Mouse (Mus musculus) forebrain, embryonic 10.5 days (tissue): ENCODE results near the gene Cul3. TPM values are rescaled to one million over a fixed set of nuclear protein-coding genes. Genes with fewer than 3 reads are reported as not detected.

Experiments
- DNase-seq: peaks from one replicate; pipeline ENCODE4 v3.0.0-alpha.2; 2017; ENCODE audit warnings: low spot score; ENCODE audit errors: extremely low spot score
- H3K27ac ChIP-seq: fragments of 300-500 bp; sonication (generic); 2 replicates; pipeline ENCODE4 v1.5.1; 2016; ENCODE audit warnings: mild to moderate bottlenecking
- H3K27me3 ChIP-seq: fragments of 300-500 bp; sonication (generic); 2 replicates; pipeline ENCODE4 v1.6.1; 2016; ENCODE audit warnings: mild to moderate bottlenecking; ENCODE audit not compliant: poor library complexity, severe bottlenecking
- H3K36me3 ChIP-seq: fragments of 300-500 bp; sonication (generic); replicated peaks from 2 replicates; pipeline ENCODE4 v1.6.1; 2016; ENCODE audit warnings: mild to moderate bottlenecking, moderate library complexity
- H3K4me1 ChIP-seq: fragments of 300-500 bp; sonication (generic); 2 replicates; pipeline ENCODE4 v1.6.1; 2016
- H3K4me3 ChIP-seq: fragments of 300-500 bp; sonication (generic); 2 replicates; pipeline ENCODE4 v1.5.1; 2016; ENCODE audit warnings: mild to moderate bottlenecking, moderate library complexity
- H3K9me3 ChIP-seq: fragments of 300-500 bp; sonication (generic); 2 replicates; pipeline ENCODE4 v1.6.1; 2016; ENCODE audit warnings: mild to moderate bottlenecking, moderate library complexity
- WGBS: fragments of 180-500 bp; shearing (Covaris S2); methylation state at CpG from one replicate; pipeline ENCODE4 v1.1.7; 2016; 5-methylcytosine and 5-hydroxymethylcytosine counted together
- polyA plus RNA-seq: library from polyadenylated mRNA; unstranded; fragments of >200 nt; fragmentation: Nextera tagmentation; extraction: Ambion mirVana; gene quantifications from 2 replicates; pipeline ENCODE4 v1.2.1, GENCODE M21; 2016

Gene Cul3
- polyA plus RNA-seq, 1 experiment from 2014 or later, result 34.0 TPM

GRCm38 (mm10) chr1:80340061-80340435, 232 bp downstream of the Cul3 start:
- Histone ChIP-seq H3K9me3 (no peaks in the 10 kb centered on the region), H3K4me1 (peaks cover 33% of the 10 kb centered on the region), H3K36me3 (no peaks in the 10 kb centered on the region; the same call in 1 of the 2 replicates), H3K4me3 (peak overlapping the region; percentile 86), H3K27ac (peak overlapping the region; percentile 98), H3K27me3 (no peaks in the 10 kb centered on the region)
- WGBS, result under 1% methylated on average over 59 of the region's 59 CpGs
- DNase-seq, result peak; percentile 55

- H3K4me1 ChIP-seq, result peaks cover 33% of the 10 kb centered on the region
- no peaks in the 10 kb centered on the region for H3K9me3 ChIP-seq
- WGBS, result under 1% methylated on average over 33 of the region's 33 CpGs
- DNase-seq, result peak; percentile 37
- H3K4me3 ChIP-seq, result peak overlapping the region; percentile 86
- no peaks in the 10 kb centered on the region for H3K27me3 ChIP-seq
- peak overlapping the region; percentile 98 for H3K27ac ChIP-seq
- H3K36me3 ChIP-seq, result no peaks in the 10 kb centered on the region; the same call in 1 of the 2 replicates
These were observed 757 bp downstream of the Cul3 start for GRCm38 (mm10) chr1:80339425-80340021.

GRCm38 (mm10) chr1:80338398-80338797, 1.9 kb downstream of the Cul3 start:
- Histone ChIP-seq H3K9me3 (no peaks in the 10 kb centered on the region), H3K36me3 (no peaks in the 10 kb centered on the region; the same call in 1 of the 2 replicates), H3K4me3 (peak overlapping the region; percentile 86), H3K4me1 (peaks cover 33% of the 10 kb centered on the region), H3K27me3 (no peaks in the 10 kb centered on the region), H3K27ac (no peak overlapping the region)
- 73% methylated on average over 1 of the region's 1 CpGs for WGBS
- no peak for DNase-seq

- no peak overlapping the region for H3K4me3 ChIP-seq
- H3K27me3 ChIP-seq, result no peaks in the 10 kb centered on the region
- H3K4me1 ChIP-seq, result peaks cover 34% of the 10 kb centered on the region
- H3K36me3 ChIP-seq, result no peaks in the 10 kb centered on the region; the same call in 1 of the 2 replicates
- no peak overlapping the region for H3K27ac ChIP-seq
- DNase-seq, result no peak
- WGBS, result 80% methylated on average over 1 of the region's 1 CpGs
- no peaks in the 10 kb centered on the region for H3K9me3 ChIP-seq
These were observed 4.4 kb downstream of the Cul3 start for GRCm38 (mm10) chr1:80335726-80336368.

GRCm38 (mm10) chr1:80335118-80335517, 5.2 kb downstream of the Cul3 start:
- Histone ChIP-seq H3K27ac (no peak overlapping the region), H3K4me1 (peaks cover 41% of the 10 kb centered on the region), H3K27me3 (no peaks in the 10 kb centered on the region), H3K4me3 (no peak overlapping the region), H3K9me3 (no peaks in the 10 kb centered on the region), H3K36me3 (no peaks in the 10 kb centered on the region; the same call in 1 of the 2 replicates)
- whole genome bisulfite sequencing, result 93% methylated on average over 1 of the region's 1 CpGs
- no peak for DNase-seq

- Histone ChIP-seq H3K27ac (no peak overlapping the region), H3K4me3 (no peak overlapping the region), H3K27me3 (no peaks in the 10 kb centered on the region), H3K4me1 (peaks cover 21% of the 10 kb centered on the region), H3K9me3 (no peaks in the 10 kb centered on the region), H3K36me3 (no peaks in the 10 kb centered on the region; the same call in 1 of the 2 replicates)
- WGBS, result 89% methylated on average over 2 of the region's 2 CpGs
- DNase-seq, result no peak
These were observed 9.3 kb downstream of the Cul3 start for GRCm38 (mm10) chr1:80330970-80331369.

- DNase-seq, result no peak
- Histone ChIP-seq H3K36me3 (peaks cover 14% of the 10 kb centered on the region), H3K9me3 (no peaks in the 10 kb centered on the region), H3K4me3 (no peak overlapping the region), H3K27ac (no peak overlapping the region), H3K27me3 (no peaks in the 10 kb centered on the region), H3K4me1 (peaks cover 8% of the 10 kb centered on the region)
- 94% methylated on average over 2 of the region's 2 CpGs for WGBS
These were observed 14.5 kb downstream of the Cul3 start for GRCm38 (mm10) chr1:80325761-80326160.

GRCm38 (mm10) chr1:80324370-80324769, 15.9 kb downstream of the Cul3 start:
- peaks cover 14% of the 10 kb centered on the region for H3K36me3 ChIP-seq
- no peaks in the 10 kb centered on the region for H3K9me3 ChIP-seq
- no peak for DNase-seq
- no peaks in the 10 kb centered on the region for H3K27me3 ChIP-seq
- H3K4me3 ChIP-seq, result no peak overlapping the region
- no peaks in the 10 kb centered on the region for H3K4me1 ChIP-seq
- H3K27ac ChIP-seq, result no peak overlapping the region

- Histone ChIP-seq H3K9me3 (no peaks in the 10 kb centered on the region), H3K4me1 (no peaks in the 10 kb centered on the region), H3K27ac (no peak overlapping the region), H3K27me3 (no peaks in the 10 kb centered on the region), H3K36me3 (peaks cover 19% of the 10 kb centered on the region), H3K4me3 (no peak overlapping the region)
- 84% methylated on average over 3 of the region's 3 CpGs for WGBS
- DNase-seq, result no peak
These were observed 24.7 kb downstream of the Cul3 start for GRCm38 (mm10) chr1:80315533-80316045.

GRCm38 (mm10) chr1:80293307-80293706, 47.0 kb downstream of the Cul3 start:
- H3K27ac ChIP-seq, result no peak overlapping the region
- 78% methylated on average over 4 of the region's 4 CpGs for WGBS
- peaks cover 10% of the 10 kb centered on the region; the same call in 1 of the 2 replicates for H3K4me1 ChIP-seq
- no peaks in the 10 kb centered on the region for H3K9me3 ChIP-seq
- H3K27me3 ChIP-seq, result no peaks in the 10 kb centered on the region
- no peak for DNase-seq
- H3K4me3 ChIP-seq, result no peak overlapping the region
- H3K36me3 ChIP-seq, result 0 out of 2 replicates have a peak, but pooled peaks cover 2% of the 10 kb centered on the region

GRCm38 (mm10) chr1:80278731-80279130, 61.5 kb downstream of the Cul3 start:
- Histone ChIP-seq H3K4me3 (no peak overlapping the region), H3K9me3 (no peaks in the 10 kb centered on the region), H3K27me3 (no peaks in the 10 kb centered on the region), H3K27ac (no peak overlapping the region), H3K4me1 (no peaks in the 10 kb centered on the region), H3K36me3 (peaks cover 82% of the 10 kb centered on the region)
- no peak for DNase-seq
- 94% methylated on average over 1 of the region's 1 CpGs for WGBS

- no peak for DNase-seq
- Histone ChIP-seq H3K27me3 (no peaks in the 10 kb centered on the region), H3K27ac (no peak overlapping the region), H3K4me3 (no peak overlapping the region), H3K4me1 (no peaks in the 10 kb centered on the region), H3K36me3 (peaks cover 19% of the 10 kb centered on the region), H3K9me3 (no peaks in the 10 kb centered on the region)
- 88% methylated on average over 1 of the region's 1 CpGs for WGBS
These were observed 79.8 kb downstream of the Cul3 start for GRCm38 (mm10) chr1:80260443-80260842.

GRCm38 (mm10) chr1:80258632-80259031, 81.6 kb downstream of the Cul3 start:
- no peak overlapping the region for H3K27ac ChIP-seq
- H3K27me3 ChIP-seq, result no peaks in the 10 kb centered on the region
- no peaks in the 10 kb centered on the region for H3K9me3 ChIP-seq
- WGBS, result 88% methylated on average over 4 of the region's 4 CpGs
- no peak for DNase-seq
- no peak overlapping the region for H3K4me3 ChIP-seq
- H3K4me1 ChIP-seq, result no peaks in the 10 kb centered on the region
- peaks cover 6% of the 10 kb centered on the region; the same call in 1 of the 2 replicates for H3K36me3 ChIP-seq
